Mouse (Mus musculus): Measurements from ENCODE around the gene Nkapd1. TPM values are rescaled to one million over a fixed set of nuclear protein-coding genes. Genes with fewer than 3 reads are reported as not detected.

Gene Nkapd1
- polyA plus RNA-seq, 1 experiment: 1.6 TPM

DNA sequence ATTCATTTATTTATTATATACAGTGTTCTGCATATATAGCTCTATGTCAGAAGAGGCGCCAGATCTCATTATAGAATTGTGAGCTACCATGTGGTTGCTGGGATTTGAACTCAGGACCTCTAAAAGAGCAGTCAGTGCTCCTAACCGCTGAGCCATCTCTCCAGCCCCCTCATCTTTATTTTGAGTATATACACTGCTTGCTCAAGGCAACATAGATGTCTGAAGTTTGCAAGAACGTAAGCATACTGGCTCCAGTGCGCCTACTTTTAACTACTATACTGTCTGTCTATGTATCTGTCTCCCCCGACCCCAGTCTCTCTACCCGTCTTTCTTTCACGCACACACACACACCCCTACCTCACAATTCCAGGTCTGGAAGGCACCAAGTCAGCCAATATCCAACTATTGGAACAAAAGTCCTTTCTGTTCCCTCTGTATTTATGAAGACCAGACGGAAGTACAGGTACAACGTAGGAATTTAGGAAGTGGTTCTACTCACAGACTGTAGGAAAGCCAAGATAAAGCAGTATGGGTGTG is 598 bp upstream of the Nkapd1 start:
- H3K27ac ChIP-seq (ENCODE audit: insufficient read depth, low read depth, low read length): no peak overlapping the region
- TF ChIP-seq CTCF (IDR thresholded peaks at IDR 0.05; ENCODE audit: extremely low read depth, insufficient read length, insufficient replicate concordance, low read depth, low read length) (no peak), POLR2A (IDR thresholded peaks at IDR 0.05; ENCODE audit: low read depth, low read length) (no peak)
- H3K27me3 ChIP-seq (ENCODE audit: control insufficient read depth, insufficient read depth, low read length): no peaks in the 10 kb centered on the region
- 54% methylated on average over 9 of the region's 9 CpGs for WGBS
- H3K4me1 ChIP-seq (ENCODE audit: control insufficient read depth, insufficient read depth, insufficient read length, low read length): no peaks in the 10 kb centered on the region
- H3K4me3 ChIP-seq (ENCODE audit: low read depth, low read length): no peak overlapping the region
- H3K36me3 ChIP-seq (ENCODE audit: control insufficient read depth, insufficient read depth, low read length): peaks cover 15% of the 10 kb centered on the region

DNA sequence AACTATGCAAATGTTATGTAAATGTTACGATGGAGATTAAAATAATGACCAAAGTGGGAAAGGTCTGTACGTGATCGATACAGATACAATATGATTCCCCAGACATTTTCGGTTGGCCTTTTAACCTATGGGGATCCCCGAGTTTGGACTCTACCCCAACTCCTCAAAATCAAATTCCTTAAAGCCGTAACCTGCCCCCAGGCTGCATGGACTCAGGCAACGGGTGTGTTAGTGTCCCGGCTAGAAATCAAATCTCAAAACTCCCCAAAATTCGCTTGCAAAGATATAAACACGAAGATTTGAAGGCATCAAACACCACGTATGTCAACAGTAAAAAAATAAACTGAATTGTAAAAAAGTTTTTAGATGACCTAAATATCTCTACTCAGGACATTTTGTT is 1.1 kb downstream of the Nkapd1 start:
- TF ChIP-seq POLR2A (IDR thresholded peaks at IDR 0.05; ENCODE audit: low read depth, low read length) (no peak), CTCF (IDR thresholded peaks at IDR 0.05; ENCODE audit: extremely low read depth, insufficient read length, insufficient replicate concordance, low read depth, low read length) (no peak)
- Histone ChIP-seq H3K27me3 (ENCODE audit: control insufficient read depth, insufficient read depth, low read length) (no peaks in the 10 kb centered on the region), H3K36me3 (ENCODE audit: control insufficient read depth, insufficient read depth, low read length) (peaks cover 23% of the 10 kb centered on the region), H3K4me1 (ENCODE audit: control insufficient read depth, insufficient read depth, insufficient read length, low read length) (no peaks in the 10 kb centered on the region), H3K4me3 (ENCODE audit: low read depth, low read length) (peak overlapping the region; percentile 83), H3K27ac (ENCODE audit: insufficient read depth, low read depth, low read length) (peak overlapping the region; percentile 90; the same call in 1 of the 2 replicates)
- WGBS: 21% methylated on average over 11 of the region's 11 CpGs

DNA sequence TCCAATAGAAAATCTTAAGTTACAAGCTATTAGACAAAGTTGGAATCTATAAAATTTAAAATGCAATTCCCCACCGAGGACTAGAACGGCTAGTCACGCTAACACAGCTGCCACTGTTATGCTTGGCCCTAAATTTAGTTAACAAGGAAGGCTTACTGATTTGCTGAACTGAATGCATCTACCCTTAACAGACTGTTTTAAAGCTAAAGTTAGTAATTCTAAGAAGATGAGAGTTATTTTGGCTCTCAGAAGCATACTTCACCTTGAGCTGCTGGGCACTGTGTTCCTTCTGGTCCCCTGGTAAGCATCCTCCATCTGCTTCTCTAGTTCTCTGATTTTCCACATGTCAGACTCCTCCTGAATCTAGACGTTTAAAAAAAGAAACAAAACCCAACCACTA is 5.1 kb downstream of the Nkapd1 start:
- Histone ChIP-seq H3K27me3 (ENCODE audit: control insufficient read depth, insufficient read depth, low read length) (no peaks in the 10 kb centered on the region), H3K4me1 (ENCODE audit: control insufficient read depth, insufficient read depth, insufficient read length, low read length) (0 out of 2 replicates have a peak, but pooled peaks cover 2% of the 10 kb centered on the region), H3K4me3 (ENCODE audit: low read depth, low read length) (no peak overlapping the region), H3K36me3 (ENCODE audit: control insufficient read depth, insufficient read depth, low read length) (peaks cover 45% of the 10 kb centered on the region), H3K27ac (ENCODE audit: insufficient read depth, low read depth, low read length) (no peak overlapping the region)
- 86% methylated on average over 4 of the region's 4 CpGs for WGBS
- TF ChIP-seq CTCF (IDR thresholded peaks at IDR 0.05; ENCODE audit: extremely low read depth, insufficient read length, insufficient replicate concordance, low read depth, low read length): no peak
- TF ChIP-seq POLR2A (IDR thresholded peaks at IDR 0.05; ENCODE audit: low read depth, low read length): no peak

DNA sequence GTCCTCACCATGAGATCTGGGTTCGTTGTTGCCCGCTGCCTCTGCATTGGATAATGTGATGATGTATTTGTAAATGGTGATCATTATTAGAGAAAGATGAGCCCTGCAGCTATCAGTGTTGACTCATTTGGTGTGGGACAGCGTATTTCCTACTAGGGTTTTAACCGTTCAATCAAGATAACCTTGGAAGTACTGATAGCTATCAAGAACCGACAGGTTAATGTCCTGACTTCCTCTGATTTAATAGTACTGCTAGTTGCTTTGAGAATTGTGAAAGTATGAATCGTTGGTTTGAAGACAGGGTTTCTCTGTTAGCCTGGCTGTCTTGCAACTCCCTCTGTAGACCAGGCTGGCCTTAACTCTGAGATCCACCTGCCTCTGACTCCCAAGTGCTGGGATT is 12.9 kb downstream of the Nkapd1 start:
- TF ChIP-seq POLR2A (IDR thresholded peaks at IDR 0.05; ENCODE audit: low read depth, low read length) (no peak), CTCF (IDR thresholded peaks at IDR 0.05; ENCODE audit: extremely low read depth, insufficient read length, insufficient replicate concordance, low read depth, low read length) (no peak)
- Histone ChIP-seq H3K36me3 (ENCODE audit: control insufficient read depth, insufficient read depth, low read length) (peaks cover 28% of the 10 kb centered on the region), H3K27me3 (ENCODE audit: control insufficient read depth, insufficient read depth, low read length) (no peaks in the 10 kb centered on the region), H3K4me1 (ENCODE audit: control insufficient read depth, insufficient read depth, insufficient read length, low read length) (peaks cover 10% of the 10 kb centered on the region), H3K4me3 (ENCODE audit: low read depth, low read length) (peak overlapping the region; percentile 85), H3K27ac (ENCODE audit: insufficient read depth, low read depth, low read length) (peak overlapping the region; percentile 78)
- under 1% methylated on average over 6 of the region's 6 CpGs for WGBS

DNA sequence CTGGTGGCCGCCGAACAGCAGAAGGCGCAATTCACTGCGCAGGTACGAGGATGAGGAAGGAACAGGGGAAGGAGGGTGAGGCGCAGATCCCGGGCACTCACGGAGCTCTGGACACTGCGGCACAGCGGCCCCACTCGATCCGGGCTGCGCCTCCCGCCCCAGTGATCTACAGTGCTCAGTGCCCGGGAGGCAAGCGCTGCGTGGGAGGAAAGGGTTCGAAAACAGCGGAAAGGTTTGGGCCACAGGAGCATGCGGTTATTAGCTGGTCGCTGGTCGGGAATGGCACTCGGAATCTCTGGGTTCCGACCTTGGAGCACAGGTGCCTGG is 13.3 kb downstream of the Nkapd1 start:
- WGBS: under 1% methylated on average over 24 of the region's 24 CpGs
- Histone ChIP-seq H3K27ac (ENCODE audit: insufficient read depth, low read depth, low read length) (peak overlapping the region; percentile 78), H3K4me3 (ENCODE audit: low read depth, low read length) (peak overlapping the region; percentile 85), H3K27me3 (ENCODE audit: control insufficient read depth, insufficient read depth, low read length) (no peaks in the 10 kb centered on the region), H3K4me1 (ENCODE audit: control insufficient read depth, insufficient read depth, insufficient read length, low read length) (peaks cover 10% of the 10 kb centered on the region), H3K36me3 (ENCODE audit: control insufficient read depth, insufficient read depth, low read length) (peaks cover 29% of the 10 kb centered on the region)
- TF ChIP-seq POLR2A (IDR thresholded peaks at IDR 0.05; ENCODE audit: low read depth, low read length) (no peak), CTCF (IDR thresholded peaks at IDR 0.05; ENCODE audit: extremely low read depth, insufficient read length, insufficient replicate concordance, low read depth, low read length) (no peak)

DNA sequence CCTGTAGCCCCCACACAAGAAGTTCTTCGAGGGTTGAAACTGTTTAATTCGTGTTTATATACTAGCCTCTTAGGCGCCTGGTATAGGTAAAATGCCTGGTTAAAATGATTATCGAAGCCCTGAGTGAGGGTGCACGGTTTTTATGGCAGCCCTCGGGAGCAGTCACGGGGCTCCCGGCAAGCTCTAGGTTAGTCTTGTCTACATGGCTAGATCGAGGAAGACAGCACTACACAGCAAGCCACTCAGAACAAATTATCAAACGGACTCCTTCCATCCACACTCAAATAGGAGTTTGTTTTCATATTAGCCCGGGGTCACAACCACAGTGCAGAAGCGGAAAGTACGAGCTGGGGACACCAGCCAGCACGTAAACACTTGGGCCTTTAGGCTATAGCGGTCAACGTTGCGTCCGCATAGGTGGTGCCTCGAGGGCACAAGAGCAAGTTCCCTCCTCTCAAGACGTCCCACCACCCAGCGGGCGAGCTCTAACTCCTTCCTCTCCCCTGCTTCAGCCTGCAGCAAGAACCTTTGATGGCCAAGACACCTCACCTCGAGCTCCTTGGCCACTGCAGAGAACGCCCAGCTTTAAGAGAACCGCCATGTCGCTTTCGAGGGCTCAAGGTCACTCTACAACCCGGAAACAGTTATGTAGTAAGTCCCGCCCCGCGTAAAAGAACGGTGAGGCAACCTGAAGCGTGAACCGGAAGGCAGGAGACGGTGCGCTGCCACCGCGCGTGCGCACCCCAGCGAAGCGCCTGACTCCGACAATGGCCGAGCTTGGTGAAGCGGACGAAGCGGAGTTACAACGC is 13.9 kb downstream of the Nkapd1 start, which contains the start of the genes Sdhd and Timm8b:
Gene Sdhd (minus strand): TSS at position 624 of the 809 bp plus-strand sequence.
Gene Timm8b (plus strand): TSS at position 722 of the 809 bp plus-strand sequence.
- Histone ChIP-seq H3K27ac (ENCODE audit: insufficient read depth, low read depth, low read length) (peak within 1 kb of the TSS; percentile 82), H3K27me3 (ENCODE audit: control insufficient read depth, insufficient read depth, low read length) (no peaks in the 10 kb centered on the region), H3K36me3 (ENCODE audit: control insufficient read depth, insufficient read depth, low read length) (peaks cover 30% of the 10 kb centered on the region), H3K4me1 (ENCODE audit: control insufficient read depth, insufficient read depth, insufficient read length, low read length) (peaks cover 10% of the 10 kb centered on the region), H3K4me3 (ENCODE audit: low read depth, low read length) (peak within 1 kb of the TSS; percentile 85)
- TF ChIP-seq POLR2A (IDR thresholded peaks at IDR 0.05; ENCODE audit: low read depth, low read length) (no peak), CTCF (IDR thresholded peaks at IDR 0.05; ENCODE audit: extremely low read depth, insufficient read length, insufficient replicate concordance, low read depth, low read length) (no peak)
- WGBS: under 1% methylated on average over 48 of the region's 48 CpGs

All from small intestine, adult 2 months (tissue).